Mouse (Mus musculus): ENCODE measurements at regions not wholly inside any gene's neighbourhood (a gene's known extent, or its start where the extent isn't known, plus 50 kb on each side); places are given as distances from the start of the nearest gene placed in this dataset.

DNA sequence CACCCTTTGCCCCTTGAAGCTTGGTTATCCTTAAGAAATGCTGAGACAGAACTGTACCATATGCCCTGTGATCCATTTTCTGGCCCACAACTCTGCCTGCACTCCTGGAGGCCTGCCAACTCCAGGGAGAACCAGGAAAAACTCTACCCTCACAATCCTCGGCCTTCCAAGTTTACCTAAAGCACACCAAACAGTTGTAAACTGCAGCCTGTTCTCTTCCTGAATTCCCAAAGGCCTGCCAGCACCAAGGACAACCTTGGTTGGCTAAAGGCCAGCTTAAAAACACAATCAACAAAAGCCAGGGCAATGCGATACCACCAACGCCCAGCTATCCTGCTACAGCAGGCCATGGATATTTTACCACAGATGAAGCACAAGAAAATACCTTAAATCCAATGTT is 334.5 kb downstream of the Rab28 start:
- Histone ChIP-seq H3K27ac (no peak overlapping the region), H3K9me3 (ENCODE audit: low read length) (no peaks in the 10 kb centered on the region), H3K9ac (replicated peaks; ENCODE audit: low read length) (no peak overlapping the region), H3K4me2 (ENCODE audit: low read depth, low read length) (no peak overlapping the region), H3K4me1 (ENCODE audit: insufficient read depth, low read length) (no peaks in the 10 kb centered on the region), H3K27me3 (ENCODE audit: insufficient read depth, low read length) (no peaks in the 10 kb centered on the region), H3K36me3 (ENCODE audit: insufficient read depth, low read length) (no peaks in the 10 kb centered on the region), H3K4me3 (ENCODE audit: low read length) (no peak overlapping the region)
- no peak for TF ChIP-seq CTCF (IDR thresholded peaks at IDR 0.05; ENCODE audit: low read depth)
- DNase-seq (ENCODE audit: low spot score): no peak
- 71% methylated on average over 3 of the region's 3 CpGs for WGBS
- no peak for ATAC-seq

DNA sequence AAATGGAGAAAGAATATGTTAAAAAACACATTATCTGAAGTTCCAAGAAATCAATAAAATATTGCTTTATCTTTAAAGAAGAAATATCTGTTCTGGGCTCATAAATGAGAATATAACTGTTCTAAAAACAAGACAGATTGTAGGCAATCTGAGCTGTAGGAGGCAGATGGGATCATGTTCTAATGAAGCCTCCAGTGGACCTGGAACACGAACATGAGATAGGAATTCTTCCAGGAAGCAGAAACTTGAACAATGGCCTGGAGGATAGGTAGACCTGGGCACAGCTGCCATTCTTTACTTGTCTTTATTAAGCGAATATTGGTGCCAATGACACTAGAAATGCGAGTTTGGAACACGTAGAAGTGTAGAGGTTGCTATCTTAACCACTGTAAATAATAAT is 336.5 kb downstream of the Rab28 start:
- Histone ChIP-seq H3K36me3 (ENCODE audit: insufficient read depth, low read length) (no peaks in the 10 kb centered on the region), H3K9me3 (ENCODE audit: low read length) (no peaks in the 10 kb centered on the region), H3K27ac (no peak overlapping the region), H3K4me3 (ENCODE audit: low read length) (no peak overlapping the region), H3K9ac (replicated peaks; ENCODE audit: low read length) (no peak overlapping the region), H3K27me3 (ENCODE audit: insufficient read depth, low read length) (no peaks in the 10 kb centered on the region), H3K4me1 (ENCODE audit: insufficient read depth, low read length) (no peaks in the 10 kb centered on the region), H3K4me2 (ENCODE audit: low read depth, low read length) (no peak overlapping the region)
- DNase-seq (ENCODE audit: low spot score): no peak
- ATAC-seq: no peak
- WGBS: 81% methylated on average over 4 of the region's 4 CpGs
- no peak for TF ChIP-seq CTCF (IDR thresholded peaks at IDR 0.05; ENCODE audit: low read depth)

DNA sequence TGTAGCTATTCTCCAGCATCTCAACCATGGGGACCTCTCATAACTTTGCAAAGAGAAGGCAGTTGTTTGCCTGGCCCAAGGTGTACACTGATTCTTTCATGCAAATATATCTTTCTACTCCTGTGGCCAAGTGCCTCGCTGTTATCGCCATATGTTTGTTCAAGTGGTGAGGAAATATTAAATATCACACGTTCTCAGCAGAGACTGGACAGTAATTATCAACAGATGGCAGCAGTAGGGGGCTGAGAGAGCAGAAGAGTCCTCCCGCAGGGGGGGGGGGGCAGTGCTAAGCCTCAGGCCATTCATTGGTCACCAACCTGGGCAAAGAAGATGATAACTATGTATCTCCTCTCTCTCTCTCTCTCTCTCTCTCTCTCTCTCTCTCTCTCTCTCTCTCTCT is 337.6 kb downstream of the Rab28 start:
- no peaks in the 10 kb centered on the region for H3K9me3 ChIP-seq (ENCODE audit: low read length)
- H3K4me1 ChIP-seq (ENCODE audit: insufficient read depth, low read length): no peaks in the 10 kb centered on the region
- no peak overlapping the region for H3K4me2 ChIP-seq (ENCODE audit: low read depth, low read length)
- no peak overlapping the region for H3K4me3 ChIP-seq (ENCODE audit: low read length)
- ATAC-seq (peak; percentile 78), DNase-seq (ENCODE audit: low spot score) (peak; percentile 64)
- H3K36me3 ChIP-seq (ENCODE audit: insufficient read depth, low read length): no peaks in the 10 kb centered on the region
- TF ChIP-seq CTCF (IDR thresholded peaks at IDR 0.05; ENCODE audit: low read depth): no peak
- H3K27me3 ChIP-seq (ENCODE audit: insufficient read depth, low read length): no peaks in the 10 kb centered on the region
- H3K9ac ChIP-seq (replicated peaks; ENCODE audit: low read length): no peak overlapping the region
- no peak overlapping the region for H3K27ac ChIP-seq
- WGBS: 53% methylated on average over 4 of the region's 4 CpGs

DNA sequence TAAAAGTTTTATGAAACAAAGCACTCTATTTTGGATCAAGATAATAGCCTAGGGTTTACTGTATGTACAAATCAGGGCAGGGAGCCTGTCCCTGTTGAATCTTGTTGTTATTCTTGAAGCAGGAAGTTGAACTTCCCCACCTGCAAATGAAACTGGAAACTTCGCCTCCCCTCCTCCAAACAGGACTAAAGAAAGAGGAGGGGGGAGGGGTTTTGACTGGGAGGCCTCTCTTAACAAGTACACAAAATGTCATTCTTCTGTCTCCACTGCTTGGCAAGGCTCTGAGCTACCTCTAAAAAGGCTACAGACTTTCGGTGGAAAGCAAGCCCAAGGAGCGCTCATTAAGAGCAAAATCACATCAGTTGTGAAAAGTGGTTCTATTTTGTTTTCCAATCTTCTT is 338.1 kb downstream of the Rab28 start:
- no peak for ATAC-seq
- WGBS: 60% methylated on average over 3 of the region's 3 CpGs
- Histone ChIP-seq H3K27ac (no peak overlapping the region), H3K4me1 (ENCODE audit: insufficient read depth, low read length) (no peaks in the 10 kb centered on the region), H3K4me3 (ENCODE audit: low read length) (no peak overlapping the region), H3K9ac (replicated peaks; ENCODE audit: low read length) (no peak overlapping the region), H3K27me3 (ENCODE audit: insufficient read depth, low read length) (no peaks in the 10 kb centered on the region), H3K4me2 (ENCODE audit: low read depth, low read length) (no peak overlapping the region), H3K36me3 (ENCODE audit: insufficient read depth, low read length) (no peaks in the 10 kb centered on the region), H3K9me3 (ENCODE audit: low read length) (no peaks in the 10 kb centered on the region)
- no peak for TF ChIP-seq CTCF (IDR thresholded peaks at IDR 0.05; ENCODE audit: low read depth)
- no peak for DNase-seq (ENCODE audit: low spot score)

DNA sequence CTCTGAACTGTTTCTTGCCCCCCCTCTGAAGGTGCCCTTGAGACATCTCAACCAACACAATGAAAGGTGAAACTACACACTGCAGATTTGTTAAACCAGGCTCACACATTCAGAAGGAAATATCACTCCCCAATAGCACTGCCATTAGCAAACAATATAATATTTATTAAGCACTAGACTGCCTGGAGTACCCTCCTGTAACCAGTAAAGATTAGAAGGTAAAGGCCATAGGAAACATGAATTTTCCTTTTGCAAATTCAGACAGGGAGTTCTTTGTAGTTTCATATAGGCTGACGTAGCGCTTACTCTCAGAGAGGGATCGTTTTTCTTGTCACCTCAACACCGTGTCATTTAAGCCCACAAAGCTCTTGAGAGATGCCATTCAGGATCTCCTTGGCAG is 342.1 kb downstream of the Rab28 start:
- no peak overlapping the region for H3K4me2 ChIP-seq (ENCODE audit: low read depth, low read length)
- no peaks in the 10 kb centered on the region for H3K36me3 ChIP-seq (ENCODE audit: insufficient read depth, low read length)
- no peak for TF ChIP-seq CTCF (IDR thresholded peaks at IDR 0.05; ENCODE audit: low read depth)
- no peak for DNase-seq (ENCODE audit: low spot score)
- 82% methylated on average over 4 of the region's 4 CpGs for WGBS
- ATAC-seq: no peak
- H3K27ac ChIP-seq: no peak overlapping the region
- no peaks in the 10 kb centered on the region for H3K9me3 ChIP-seq (ENCODE audit: low read length)
- H3K9ac ChIP-seq (replicated peaks; ENCODE audit: low read length): no peak overlapping the region
- H3K4me3 ChIP-seq (ENCODE audit: low read length): no peak overlapping the region
- no peaks in the 10 kb centered on the region for H3K27me3 ChIP-seq (ENCODE audit: insufficient read depth, low read length)
- no peaks in the 10 kb centered on the region for H3K4me1 ChIP-seq (ENCODE audit: insufficient read depth, low read length)

DNA sequence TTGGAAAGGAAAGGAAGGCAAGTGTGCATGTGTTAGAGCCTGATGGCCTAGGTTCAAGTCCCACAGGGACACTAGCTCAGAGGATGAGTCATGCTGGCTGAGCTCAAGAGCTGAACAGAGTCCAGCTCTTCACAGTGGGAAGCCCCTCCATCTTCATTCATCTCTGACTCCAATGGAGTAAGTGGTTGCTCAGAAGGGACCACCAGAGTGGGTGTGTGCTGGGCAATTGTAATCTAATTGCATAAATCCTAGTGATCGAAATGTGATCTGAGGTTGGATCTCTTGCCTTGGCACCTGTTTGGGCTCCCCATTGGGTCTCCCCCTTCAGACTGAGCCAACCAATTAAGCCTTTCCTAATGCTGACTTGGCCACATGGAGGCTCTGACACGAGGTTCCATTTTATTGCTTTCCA is 359.5 kb downstream of the Rab28 start:
- H3K27me3 ChIP-seq (ENCODE audit: insufficient read depth, low read length): no peaks in the 10 kb centered on the region
- H3K4me2 ChIP-seq (ENCODE audit: low read depth, low read length): no peak overlapping the region
- no peaks in the 10 kb centered on the region for H3K36me3 ChIP-seq (ENCODE audit: insufficient read depth, low read length)
- H3K9me3 ChIP-seq (ENCODE audit: low read length): no peaks in the 10 kb centered on the region
- no peak overlapping the region for H3K4me3 ChIP-seq (ENCODE audit: low read length)
- H3K9ac ChIP-seq (replicated peaks; ENCODE audit: low read length): no peak overlapping the region
- 55% methylated on average over 2 of the region's 2 CpGs for WGBS
- no peak for ATAC-seq
- peak; percentile 5 for DNase-seq (ENCODE audit: low spot score)
- TF ChIP-seq CTCF (IDR thresholded peaks at IDR 0.05; ENCODE audit: low read depth): no peak
- no peaks in the 10 kb centered on the region for H3K4me1 ChIP-seq (ENCODE audit: insufficient read depth, low read length)
- H3K27ac ChIP-seq: no peak overlapping the region

DNA sequence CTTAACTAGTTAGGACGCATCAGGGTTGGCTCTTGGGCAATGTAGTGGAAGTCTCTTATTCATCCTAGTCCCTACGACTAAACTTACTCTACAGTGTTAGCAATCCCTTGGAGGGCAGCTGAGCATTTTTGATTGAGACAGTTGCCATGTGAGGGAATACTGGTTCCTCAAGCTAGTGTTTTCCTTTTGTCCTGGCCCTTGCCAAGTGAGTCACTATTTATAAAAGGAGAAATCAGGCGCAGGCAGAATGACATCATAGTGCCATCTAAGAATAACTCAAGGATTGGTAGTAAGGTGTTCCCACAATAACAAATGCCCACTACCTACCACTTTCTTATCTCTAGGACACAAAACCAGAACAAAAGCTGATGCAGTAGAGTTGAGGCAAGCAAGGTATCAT is 360.5 kb downstream of the Rab28 start:
- Histone ChIP-seq H3K27ac (no peak overlapping the region), H3K36me3 (ENCODE audit: insufficient read depth, low read length) (no peaks in the 10 kb centered on the region), H3K27me3 (ENCODE audit: insufficient read depth, low read length) (no peaks in the 10 kb centered on the region), H3K4me1 (ENCODE audit: insufficient read depth, low read length) (no peaks in the 10 kb centered on the region), H3K4me2 (ENCODE audit: low read depth, low read length) (no peak overlapping the region), H3K9ac (replicated peaks; ENCODE audit: low read length) (no peak overlapping the region), H3K4me3 (ENCODE audit: low read length) (no peak overlapping the region), H3K9me3 (ENCODE audit: low read length) (no peaks in the 10 kb centered on the region)
- 85% methylated on average over 3 of the region's 3 CpGs for WGBS
- ATAC-seq (no peak), DNase-seq (ENCODE audit: low spot score) (no peak)
- TF ChIP-seq CTCF (IDR thresholded peaks at IDR 0.05; ENCODE audit: low read depth): no peak

All from hindbrain, postnatal 0 days (tissue).